Mouse (Mus musculus): Measurements from ENCODE around the gene Eapp.

- TF ChIP-seq CTCF (IDR thresholded peaks at IDR 0.05; ENCODE audit: low read depth, low read length) (no peak), POLR2A (IDR thresholded peaks at IDR 0.05; ENCODE audit: borderline replicate concordance, low read depth, low read length) (no peak)
Observed at GRCm38 (mm10) chr12:54641374-54641773, 54.3 kb downstream of the Eapp start.

Data from bone marrow macrophage, adult 2 months (primary cell).